Mouse (Mus musculus) megakaryocyte-erythroid progenitor cell, adult 5-6 weeks (primary cell): ENCODE measurements at regions not wholly inside any gene's neighbourhood (a gene's known extent, or its start where the extent isn't known, plus 50 kb on each side); places are given as distances from the start of the nearest gene placed in this dataset.

Source experiments
- ATAC-seq: replicated peaks from 2 replicates; pipeline ENCODE4 v1.8.0; 2016; ENCODE audit warnings: mild to moderate bottlenecking, inconsistent platforms; ENCODE audit not compliant: severe bottlenecking, poor library complexity, low FRiP score, low TSS enrichment

- no peak for ATAC-seq
Measured at GRCm38 (mm10) chr13:72918895-72919294, 290.3 kb downstream of the Irx2 start.

GRCm38 (mm10) chr13:72920368-72920767, 291.7 kb downstream of the Irx2 start:
- ATAC-seq: no peak

GRCm38 (mm10) chr13:72924560-72925135, 296.0 kb downstream of the Irx2 start:
- ATAC-seq: no peak

- ATAC-seq: no peak
Measured at GRCm38 (mm10) chr13:72937246-72937645, 308.6 kb downstream of the Irx2 start.

- no peak for ATAC-seq
Measured at GRCm38 (mm10) chr13:72938156-72938874, 309.7 kb downstream of the Irx2 start.

GRCm38 (mm10) chr13:72947374-72948165, 312.7 kb upstream of the Irx4 start:
- no peak for ATAC-seq

GRCm38 (mm10) chr13:72958616-72959518, 301.4 kb upstream of the Irx4 start:
- ATAC-seq: no peak

GRCm38 (mm10) chr13:72961291-72961690, 299.0 kb upstream of the Irx4 start:
- ATAC-seq: no peak

GRCm38 (mm10) chr13:72972165-72972564, 288.1 kb upstream of the Irx4 start:
- no peak for ATAC-seq

- ATAC-seq: no peak
Measured at GRCm38 (mm10) chr13:72972894-72973293, 287.4 kb upstream of the Irx4 start.

- ATAC-seq: no peak
Measured at GRCm38 (mm10) chr13:72977213-72977612, 283.1 kb upstream of the Irx4 start.

GRCm38 (mm10) chr13:72977971-72978370, 282.3 kb upstream of the Irx4 start:
- no peak for ATAC-seq

GRCm38 (mm10) chr13:72978966-72979365, 281.3 kb upstream of the Irx4 start:
- ATAC-seq: no peak

- ATAC-seq: no peak
Measured at GRCm38 (mm10) chr13:72992589-72993409, 267.5 kb upstream of the Irx4 start.

GRCm38 (mm10) chr13:72993410-72993858, 266.8 kb upstream of the Irx4 start:
- ATAC-seq: no peak

GRCm38 (mm10) chr13:72994538-72994937, 265.7 kb upstream of the Irx4 start:
- no peak for ATAC-seq

- ATAC-seq: no peak
Measured at GRCm38 (mm10) chr13:73008856-73009546, 251.3 kb upstream of the Irx4 start.
